Comparison of ENCODE assay signal across 8 mouse cellular contexts in the genomic region with DNA sequence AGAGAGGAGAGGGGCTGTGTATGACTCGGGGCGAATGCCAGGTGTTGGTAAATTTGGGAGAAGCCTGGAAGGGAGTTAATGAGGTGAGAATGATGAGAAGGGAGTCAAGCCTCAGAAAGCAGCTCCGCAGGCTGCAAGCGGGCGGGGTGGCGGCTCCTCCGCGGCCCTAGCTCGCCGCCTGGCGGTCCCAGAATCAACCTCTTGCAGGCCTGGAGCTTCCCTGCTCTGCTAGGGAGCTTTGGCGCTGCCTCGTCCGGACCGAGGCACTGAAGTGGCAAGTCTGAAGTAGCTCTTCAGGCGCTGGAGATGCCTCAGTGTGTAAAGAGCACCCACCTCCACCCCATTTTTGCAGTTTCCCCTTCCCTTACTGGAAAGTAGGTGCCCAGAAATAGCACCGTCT. TPM values are rescaled to one million over a fixed set of nuclear protein-coding genes. Genes with fewer than 3 reads are reported as not detected.
DNase-seq lines count a peak whose midpoint lies in the region; ATAC-seq and TF ChIP-seq lines count a peak whose summit lies in the region.

No protein-coding gene starts in this region.

- H3K27ac ChIP-seq in embryonic facial prominence, embryonic 11.5 days (replicated peaks; ENCODE audit: low read depth, low read length) = no peak overlapping the region
- H3K27ac ChIP-seq in heart, adult 2 months = no peak overlapping the region
- no peak overlapping the region for H3K27ac ChIP-seq in kidney, adult 2 months (ENCODE audit: insufficient read depth, low read depth, low read length)
- H3K27ac ChIP-seq in limb, embryonic 13.5 days = peak overlapping the region; percentile 75; the same call in 1 of the 2 replicates
- H3K27ac ChIP-seq in midbrain, embryonic 15.5 days = no peak overlapping the region

- TF ChIP-seq POLR2A in heart, adult 2 months (IDR thresholded peaks at IDR 0.05; ENCODE audit: insufficient read depth, low read depth, low read length) = no peak
- no peak for TF ChIP-seq POLR2A in kidney, adult 2 months (IDR thresholded peaks at IDR 0.05; ENCODE audit: low read depth, low read length)

- H3K36me3 ChIP-seq in embryonic facial prominence, embryonic 11.5 days (replicated peaks; ENCODE audit: control insufficient read depth, insufficient read depth, low read depth, low read length) = no peaks in the 10 kb centered on the region
- H3K36me3 ChIP-seq in heart, adult 2 months (ENCODE audit: control insufficient read depth, insufficient read depth, low read length) = no peaks in the 10 kb centered on the region
- no peaks in the 10 kb centered on the region for H3K36me3 ChIP-seq in kidney, adult 2 months (ENCODE audit: control insufficient read depth, insufficient read depth, low read length)
- H3K36me3 ChIP-seq in limb, embryonic 13.5 days = peaks cover 3% of the 10 kb centered on the region; the same call in 1 of the 2 replicates
- H3K36me3 ChIP-seq in midbrain, embryonic 15.5 days (replicated peaks) = no peaks in the 10 kb centered on the region

- 0% methylated on average over 17 of the region's 17 CpGs for WGBS in embryonic facial prominence, embryonic 11.5 days
- under 1% methylated on average over 17 of the region's 17 CpGs for WGBS in heart, adult 2 months
- 3% methylated on average over 17 of the region's 17 CpGs for WGBS in kidney, adult 2 months
- WGBS in limb, embryonic 13.5 days = under 1% methylated on average over 17 of the region's 17 CpGs
- 1% methylated on average over 17 of the region's 17 CpGs for WGBS in midbrain, embryonic 15.5 days

- H3K4me1 ChIP-seq in embryonic facial prominence, embryonic 11.5 days (ENCODE audit: control insufficient read depth, insufficient read depth, low read length) = peaks cover 3% of the 10 kb centered on the region
- peaks cover 7% of the 10 kb centered on the region for H3K4me1 ChIP-seq in heart, adult 2 months (ENCODE audit: control insufficient read depth, insufficient read depth, low read length)
- H3K4me1 ChIP-seq in kidney, adult 2 months (ENCODE audit: control insufficient read depth, insufficient read depth, low read length) = no peaks in the 10 kb centered on the region; the same call in 1 of the 2 replicates
- peaks cover 79% of the 10 kb centered on the region for H3K4me1 ChIP-seq in limb, embryonic 13.5 days
- peaks cover 50% of the 10 kb centered on the region for H3K4me1 ChIP-seq in midbrain, embryonic 15.5 days

- no peaks in the 10 kb centered on the region for H3K9me3 ChIP-seq in embryonic facial prominence, embryonic 11.5 days (replicated peaks; ENCODE audit: control insufficient read depth, low read length)
- no peaks in the 10 kb centered on the region for H3K9me3 ChIP-seq in limb, embryonic 13.5 days
- no peaks in the 10 kb centered on the region for H3K9me3 ChIP-seq in midbrain, embryonic 15.5 days

- intact Hi-C loops in heart, adult 2 months (cut with DNase I) = loop anchor here (1.0 to 10.0 kb wide), 5 partner anchors 21 to 353 kb away; partner anchors contain the start of gene Lrrc32

- H3K79me2 ChIP-seq in heart, adult 2 months (replicated peaks; ENCODE audit: control insufficient read depth, insufficient read depth, low read length) = no peaks in the 10 kb centered on the region

- peak; percentile 24; the same call in 1 of the 2 replicates for ATAC-seq in embryonic facial prominence, embryonic 11.5 days (replicated peaks; ENCODE audit: insufficient number of reproducible peaks, low FRiP score, low TSS enrichment, low read depth)
- peak; percentile 78 for ATAC-seq in limb, embryonic 13.5 days (ENCODE audit: low FRiP score, low read depth)
- peak; percentile 77 for ATAC-seq in midbrain, embryonic 15.5 days (replicated peaks)

- peak; percentile 92 for TF ChIP-seq CTCF in heart, adult 2 months (IDR thresholded peaks at IDR 0.05)
- peak; percentile 71 for TF ChIP-seq CTCF in kidney, adult 2 months (conservative IDR thresholded peaks at IDR 0.05; ENCODE audit: insufficient read depth, insufficient read length, low read depth, low read length)

- H3K4me2 ChIP-seq in embryonic facial prominence, embryonic 11.5 days (ENCODE audit: low read depth, low read length) = peak overlapping the region; percentile 86
- H3K4me2 ChIP-seq in limb, embryonic 13.5 days (replicated peaks) = peak overlapping the region; percentile 90
- peak overlapping the region; percentile 91 for H3K4me2 ChIP-seq in midbrain, embryonic 15.5 days

- peak; percentile 18; the same call in 1 of the 2 replicates for TF ChIP-seq EP300 in heart, adult 2 months (IDR thresholded peaks at IDR 0.05; ENCODE audit: insufficient read depth, low read depth, low read length)

- peak overlapping the region; percentile 43 for H3K4me3 ChIP-seq in embryonic facial prominence, embryonic 11.5 days (ENCODE audit: low read depth, low read length)
- H3K4me3 ChIP-seq in heart, adult 2 months = peak overlapping the region; percentile 57; the same call in 1 of the 2 replicates
- H3K4me3 ChIP-seq in kidney, adult 2 months (ENCODE audit: insufficient read depth, low read depth, low read length) = no peak overlapping the region
- H3K4me3 ChIP-seq in limb, embryonic 13.5 days = peak overlapping the region; percentile 65
- peak overlapping the region; percentile 49 for H3K4me3 ChIP-seq in midbrain, embryonic 15.5 days

- no peak overlapping the region for H3K9ac ChIP-seq in embryonic facial prominence, embryonic 11.5 days (replicated peaks; ENCODE audit: low read length)
- no peak overlapping the region for H3K9ac ChIP-seq in heart, adult 2 months (ENCODE audit: low read depth, low read length)
- peak overlapping the region; percentile 81 for H3K9ac ChIP-seq in limb, embryonic 13.5 days
- H3K9ac ChIP-seq in midbrain, embryonic 15.5 days = no peak overlapping the region

- peaks cover 62% of the 10 kb centered on the region for H3K27me3 ChIP-seq in embryonic facial prominence, embryonic 11.5 days (ENCODE audit: control insufficient read depth, insufficient read depth, low read length)
- H3K27me3 ChIP-seq in heart, adult 2 months (ENCODE audit: control insufficient read depth, insufficient read depth, low read length) = peaks cover 3% of the 10 kb centered on the region; the same call in 1 of the 2 replicates
- H3K27me3 ChIP-seq in kidney, adult 2 months (replicated peaks; ENCODE audit: control insufficient read depth, insufficient read depth, low read length) = 0 out of 2 replicates have a peak, but pooled peaks cover 2% of the 10 kb centered on the region
- H3K27me3 ChIP-seq in limb, embryonic 13.5 days = peaks cover 89% of the 10 kb centered on the region
- H3K27me3 ChIP-seq in midbrain, embryonic 15.5 days (replicated peaks) = peaks cover 81% of the 10 kb centered on the region

- peak; percentile 39 to 72 for DNase-seq in spleen, adult 18-20 months
- no peak for DNase-seq in spleen, adult 12 weeks (ENCODE audit: low spot score)
- DNase-seq in embryonic facial prominence, embryonic 11.5 days (ENCODE audit: low spot score) = peak; percentile 90
- DNase-seq in heart, adult 2 months = peak; percentile 87 to 89
- peak; percentile 86 for DNase-seq in kidney, adult 2 months
- DNase-seq in spleen, postnatal 4 days (ENCODE audit: low spot score in 2 of 2) = peak; percentile 61 to 79

RNA-seq across cellular contexts. Expression of gene Wnt11, which starts 3.0 kb away (rescaled TPM):
- 4.2 and 6.0 TPM in 2 replicates for polyA plus RNA-seq in embryonic facial prominence, embryonic 11.5 days (2014; fragmentation: Nextera tagmentation; extraction: Ambion mirVana)
- 1 to 10 TPM; 4.8 to 7.3 TPM for total RNA-seq in heart, adult 2 months (2021)
- polyA plus RNA-seq in heart, adult 2 months (2012; rRNA removed) = 6.2 and 9.0 TPM in 2 replicates
- 8.1 and 10.1 TPM in 2 replicates for polyA plus RNA-seq in kidney, adult 2 months (2012; rRNA removed)
- polyA plus RNA-seq in limb, embryonic 13.5 days (2015; fragmentation: Nextera tagmentation; extraction: Ambion mirVana) = 37.2 and 38.3 TPM in 2 replicates
- 0.99 and 1.0 TPM in 2 replicates for polyA plus RNA-seq in midbrain, embryonic 15.5 days (2015; fragmentation: Nextera tagmentation; extraction: Ambion mirVana)

Comparison
In these comparisons a context has a peak if more than half of its experiments do, and no peak if none do; other contexts are left out.
1. ATAC-seq: peak in every context shown above with its lines; median percentile 78 in limb, embryonic 13.5 days; 77 in midbrain, embryonic 15.5 days; 24 in embryonic facial prominence, embryonic 11.5 days.